Mouse (Mus musculus): Measurements from ENCODE around the gene Ralgps1. TPM values are rescaled to one million over a fixed set of nuclear protein-coding genes. Genes with fewer than 3 reads are reported as not detected.

The Ralgps1 gene
- total RNA-seq, 2 experiments from 2014 or later, result 4.1 to 5.8 TPM

DNA sequence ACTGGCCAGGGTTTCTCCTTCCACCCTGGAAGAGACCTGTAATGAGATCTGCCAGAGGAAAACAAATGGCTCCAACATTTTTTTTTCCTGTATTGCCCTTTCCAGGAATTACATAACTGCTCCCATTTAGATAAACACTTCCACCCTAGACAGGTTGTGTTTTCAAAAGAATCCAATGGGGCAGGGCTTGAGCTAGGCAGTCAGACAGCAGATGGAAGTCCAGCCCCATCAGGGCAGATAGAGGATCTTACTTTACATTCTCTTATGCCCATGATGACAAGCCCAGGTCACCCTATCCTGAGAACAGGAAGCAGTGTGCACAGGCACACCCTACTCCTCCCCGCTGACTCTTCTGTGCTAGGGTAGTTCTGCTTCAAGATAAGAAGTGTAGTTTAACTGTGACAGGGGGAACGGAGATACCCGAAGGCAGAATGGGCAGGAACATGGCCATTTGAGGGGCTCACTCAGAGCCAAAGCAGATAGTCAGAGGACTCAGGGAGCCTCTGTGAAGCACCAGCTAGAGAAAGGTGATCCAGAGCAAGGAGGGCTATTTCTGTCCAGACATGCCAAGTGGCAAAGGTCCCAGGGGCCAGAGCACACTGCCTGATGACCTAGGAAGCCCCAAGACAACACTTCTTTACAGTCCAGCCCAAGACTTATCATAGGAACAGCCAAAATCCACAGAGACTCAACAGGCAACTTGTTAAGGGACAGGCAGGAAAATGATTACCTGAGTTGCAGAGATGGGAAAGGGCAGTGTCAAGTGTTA is 114.3 kb downstream of the Ralgps1 start:
- DNase-seq (ENCODE audit: low spot score), result no peak
- intact Hi-C loops (cut with DNase I), result no loop called here

GRCm38 (mm10) chr2:33254318-33254985 is 116.8 kb downstream of the Ralgps1 start:
- intact Hi-C loops (cut with DNase I), result no loop called here
- DNase-seq (ENCODE audit: low spot score), result no peak

GRCm38 (mm10) chr2:33253572-33254190 is 117.6 kb downstream of the Ralgps1 start:
- no peak for DNase-seq (ENCODE audit: low spot score)
- intact Hi-C loops (cut with DNase I), result no loop called here

DNA sequence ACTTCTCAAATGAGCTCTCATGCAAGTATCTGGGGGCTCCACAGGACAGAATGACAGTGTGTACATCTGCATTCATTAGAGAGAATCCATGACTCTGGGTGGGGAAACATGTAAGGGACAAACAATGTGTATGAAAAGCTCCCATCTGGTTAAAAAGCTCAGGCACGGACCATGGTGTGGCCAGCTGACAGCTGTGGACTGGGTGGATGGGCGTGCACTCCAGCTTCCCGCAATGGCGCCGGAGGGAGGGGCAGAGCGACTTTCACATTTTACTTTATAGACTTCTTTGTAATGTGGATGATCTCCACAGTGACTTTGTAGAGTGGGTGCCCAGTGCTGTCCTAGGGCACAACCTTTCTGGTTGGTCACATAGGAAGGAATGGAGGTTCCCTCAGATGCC is 118.5 kb downstream of the Ralgps1 start:
- no peak for DNase-seq (ENCODE audit: low spot score)
- intact Hi-C loops (cut with DNase I), result no loop called here

GRCm38 (mm10) chr2:33249922-33250633 is 121.2 kb downstream of the Ralgps1 start:
- intact Hi-C loops (cut with DNase I), result no loop called here
- no peak for DNase-seq (ENCODE audit: low spot score)

DNA sequence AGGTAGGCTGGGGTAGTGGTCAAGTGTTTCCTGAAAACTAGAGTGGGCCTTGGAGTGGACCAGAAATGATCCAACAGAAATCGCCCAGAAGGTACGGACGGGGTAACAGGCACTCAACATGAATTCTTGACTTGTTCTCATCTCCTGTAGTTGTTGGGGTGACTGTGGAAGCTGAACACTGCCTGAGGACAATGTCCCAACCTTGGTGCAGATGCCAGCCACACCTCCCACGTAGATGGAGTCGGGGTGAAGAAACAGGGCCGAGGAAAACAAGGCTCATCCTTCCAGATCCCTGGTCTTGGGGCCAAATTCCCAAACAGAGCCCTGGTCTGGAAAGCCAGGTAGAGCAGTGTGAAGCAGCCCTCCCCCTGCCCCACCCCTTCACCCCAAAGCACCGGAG is 122.7 kb downstream of the Ralgps1 start:
- intact Hi-C loops (cut with DNase I), result no loop called here
- no peak for DNase-seq (ENCODE audit: low spot score)

GRCm38 (mm10) chr2:33246841-33247240 is 124.4 kb downstream of the Ralgps1 start:
- no peak for DNase-seq (ENCODE audit: low spot score)
- intact Hi-C loops (cut with DNase I), result no loop called here

DNA sequence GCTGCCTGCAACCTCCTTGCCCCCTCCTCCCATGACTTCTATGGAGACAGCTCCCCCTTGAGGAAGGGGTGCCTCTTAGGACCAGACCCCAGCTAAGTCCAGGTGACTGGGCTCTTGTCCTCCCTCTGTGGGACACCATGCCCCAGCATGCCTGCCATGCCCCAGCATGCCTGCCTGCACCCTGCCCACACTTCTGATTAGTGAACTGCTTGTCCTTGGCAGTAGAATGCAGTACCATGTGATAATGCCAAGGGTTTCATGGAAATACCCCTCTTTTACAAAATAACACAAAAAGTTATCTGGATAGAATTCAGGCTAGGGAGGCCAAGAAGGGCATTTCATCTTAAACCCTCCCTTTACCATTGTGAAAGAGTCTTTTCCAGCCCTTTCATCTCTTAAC is 125.9 kb downstream of the Ralgps1 start:
- no peak for DNase-seq (ENCODE audit: low spot score)
- intact Hi-C loops (cut with DNase I), result no loop called here

GRCm38 (mm10) chr2:33244880-33245279 is 126.4 kb downstream of the Ralgps1 start:
- intact Hi-C loops (cut with DNase I), result no loop called here
- no peak for DNase-seq (ENCODE audit: low spot score)

- intact Hi-C loops (cut with DNase I), result loop anchor here (5.0 kb wide), 1 partner anchor 80 kb away; no protein-coding TSS in a partner anchor
- no peak for DNase-seq (ENCODE audit: low spot score)
These were observed 133.7 kb downstream of the Ralgps1 start for GRCm38 (mm10) chr2:33237581-33237980.

- intact Hi-C loops (cut with DNase I), result loop anchor here (5.0 kb wide), 1 partner anchor 82 kb away; no protein-coding TSS in a partner anchor
- DNase-seq (ENCODE audit: low spot score), result no peak
These were observed 136.4 kb downstream of the Ralgps1 start for GRCm38 (mm10) chr2:33234848-33235247.

DNA sequence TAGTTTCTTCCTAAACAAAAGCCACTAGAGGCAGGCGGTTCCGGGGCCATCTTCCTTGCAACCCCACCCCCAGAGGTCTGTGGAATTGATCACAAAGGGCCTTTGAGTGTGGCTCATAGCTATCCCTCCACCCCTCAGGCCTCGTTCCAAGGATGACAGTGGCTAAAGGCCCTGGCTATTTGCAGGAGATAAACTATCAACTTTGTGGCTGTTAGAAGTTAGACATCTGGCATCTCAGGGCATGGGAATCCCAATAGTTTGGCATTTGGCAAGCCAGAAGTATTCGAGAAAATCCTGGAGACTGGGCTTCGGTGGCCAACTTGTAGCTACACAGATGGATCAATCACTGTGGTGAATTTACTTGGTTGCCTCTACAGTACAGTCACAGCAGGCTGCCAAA is 137.4 kb downstream of the Ralgps1 start:
- intact Hi-C loops (cut with DNase I), result no loop called here

GRCm38 (mm10) chr2:33232782-33233570 is 138.3 kb downstream of the Ralgps1 start:
- no peak for DNase-seq (ENCODE audit: low spot score)
- intact Hi-C loops (cut with DNase I), result no loop called here

More for the DNA sequence above, 137.4 kb downstream of the Ralgps1 start:
- no peak for DNase-seq (ENCODE audit: low spot score)

DNA sequence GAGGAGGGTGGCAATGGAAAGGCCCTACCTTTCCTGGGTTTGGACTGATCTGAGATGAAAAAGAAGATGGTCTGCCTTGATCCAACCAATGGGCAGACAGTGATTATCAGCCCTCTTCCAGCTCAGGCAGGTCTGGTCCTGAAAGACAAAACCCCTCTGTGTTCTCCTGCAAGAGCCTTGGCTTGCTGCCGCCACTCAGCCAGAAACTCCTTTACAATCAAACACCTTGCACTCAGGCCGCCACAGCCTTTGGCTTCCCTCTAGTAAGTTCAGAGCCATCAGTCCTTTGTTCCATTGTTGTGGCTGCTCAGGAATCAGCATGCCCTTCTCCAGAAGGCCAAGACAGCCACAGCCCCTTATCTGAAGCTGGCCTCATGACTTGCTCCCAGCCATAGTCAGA is 139.5 kb downstream of the Ralgps1 start:
- DNase-seq (ENCODE audit: low spot score), result no peak
- intact Hi-C loops (cut with DNase I), result no loop called here

- intact Hi-C loops (cut with DNase I), result no loop called here
- no peak for DNase-seq (ENCODE audit: low spot score)
These were observed 140.6 kb downstream of the Ralgps1 start for GRCm38 (mm10) chr2:33230701-33231100.

GRCm38 (mm10) chr2:33228551-33228950 is 142.7 kb downstream of the Ralgps1 start:
- intact Hi-C loops (cut with DNase I), result no loop called here
- DNase-seq (ENCODE audit: low spot score), result peak; percentile 40

GRCm38 (mm10) chr2:33228077-33228476 is 143.2 kb downstream of the Ralgps1 start:
- DNase-seq (ENCODE audit: low spot score), result no peak
- intact Hi-C loops (cut with DNase I), result no loop called here

DNA sequence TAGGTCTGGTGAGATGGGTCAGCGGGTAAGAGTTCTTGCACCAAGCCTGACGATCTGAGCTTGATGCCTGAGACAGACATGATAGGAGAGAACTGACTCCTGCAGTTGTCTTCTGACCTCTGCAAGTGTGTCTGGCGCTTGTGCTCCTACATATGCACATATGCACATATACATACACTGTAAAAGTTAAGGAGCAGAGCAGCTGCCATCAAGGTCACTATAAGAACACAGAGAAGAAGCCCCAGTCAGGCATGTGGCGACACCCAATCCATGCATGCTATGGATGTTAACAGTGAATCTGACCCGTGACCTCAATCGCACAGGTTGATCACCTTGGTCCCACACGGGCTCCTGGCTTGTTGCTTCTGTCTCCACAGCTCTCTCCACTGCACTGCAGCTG is 145.4 kb downstream of the Ralgps1 start:
- no peak for DNase-seq (ENCODE audit: low spot score)
- intact Hi-C loops (cut with DNase I), result no loop called here

- intact Hi-C loops (cut with DNase I), result no loop called here
- no peak for DNase-seq (ENCODE audit: low spot score)
These were observed 147.5 kb downstream of the Ralgps1 start for GRCm38 (mm10) chr2:33223656-33224358.

All from heart, postnatal 25 days (tissue).